Mouse (Mus musculus): ENCODE results near the gene Otud3.
"Not testable (repeated sequence)": the region's sequence is repeated elsewhere in the genome, so short reads cannot be mapped to it uniquely, and the experiment has no call there.

Otud3 gene

GRCm38 (mm10) chr4:138892655-138893054, 21.1 kb downstream of the Otud3 start:
- no peak for DNase-seq (ENCODE audit: low spot score)

- no peak for DNase-seq (ENCODE audit: low spot score)
Observed at GRCm38 (mm10) chr4:138889635-138890034, 24.1 kb downstream of the Otud3 start.

- no peak for DNase-seq (ENCODE audit: low spot score)
Observed at GRCm38 (mm10) chr4:138889165-138889564, 24.6 kb downstream of the Otud3 start.

- DNase-seq (ENCODE audit: low spot score): peak; percentile 64
Observed at GRCm38 (mm10) chr4:138884261-138884660, 29.5 kb downstream of the Otud3 start.

- DNase-seq (ENCODE audit: low spot score): no peak
Observed at GRCm38 (mm10) chr4:138882179-138882578, 31.6 kb downstream of the Otud3 start.

- DNase-seq (ENCODE audit: low spot score): no peak
Observed at GRCm38 (mm10) chr4:138880811-138881584, 32.7 kb downstream of the Otud3 start.

- no peak for DNase-seq (ENCODE audit: low spot score)
Observed at GRCm38 (mm10) chr4:138879808-138880207, 33.9 kb downstream of the Otud3 start.

- DNase-seq (ENCODE audit: low spot score): no peak
Observed at GRCm38 (mm10) chr4:138878783-138879182, 35.0 kb downstream of the Otud3 start.

- DNase-seq (ENCODE audit: low spot score): no peak
Observed at GRCm38 (mm10) chr4:138877731-138878130, 36.0 kb downstream of the Otud3 start, which contains the start of gene Pla2g2e. Pla2g2e (plus strand) TSS chr4:138877942.

GRCm38 (mm10) chr4:138875986-138876385, 37.8 kb downstream of the Otud3 start:
- no peak for DNase-seq (ENCODE audit: low spot score)

- not testable (repeated sequence) for DNase-seq (ENCODE audit: low spot score)
Observed at GRCm38 (mm10) chr4:138875275-138875674, 38.5 kb downstream of the Otud3 start.

GRCm38 (mm10) chr4:138873864-138874263, 39.9 kb downstream of the Otud3 start, which contains the start of gene Gm13030:
Gm13030 (minus strand) TSS chr4:138873964.
- DNase-seq (ENCODE audit: low spot score): no peak

GRCm38 (mm10) chr4:138868666-138869065, 45.1 kb downstream of the Otud3 start:
- no peak for DNase-seq (ENCODE audit: low spot score)

- no peak for DNase-seq (ENCODE audit: low spot score)
Observed at GRCm38 (mm10) chr4:138866413-138866812, 47.3 kb downstream of the Otud3 start.

- DNase-seq (ENCODE audit: low spot score): no peak
Observed at GRCm38 (mm10) chr4:138865991-138866390, 47.8 kb downstream of the Otud3 start.

- DNase-seq (ENCODE audit: low spot score): no peak
Observed at GRCm38 (mm10) chr4:138865092-138865491, 48.7 kb downstream of the Otud3 start.

- no peak for DNase-seq (ENCODE audit: low spot score)
Observed at GRCm38 (mm10) chr4:138863344-138863998, 50.3 kb downstream of the Otud3 start, which contains the start of gene Pla2g5. Pla2g5 (minus strand) TSS chr4:138863482.

- DNase-seq (ENCODE audit: low spot score): no peak
Observed at GRCm38 (mm10) chr4:138859728-138860127, 54.0 kb downstream of the Otud3 start.

- DNase-seq (ENCODE audit: low spot score): no peak
Observed at GRCm38 (mm10) chr4:138859245-138859644, 54.5 kb downstream of the Otud3 start.

GRCm38 (mm10) chr4:138858446-138858845, 55.3 kb downstream of the Otud3 start:
- DNase-seq (ENCODE audit: low spot score): no peak

GRCm38 (mm10) chr4:138857576-138857975, 56.2 kb downstream of the Otud3 start:
- DNase-seq (ENCODE audit: low spot score): no peak

- no peak for DNase-seq (ENCODE audit: low spot score)
Observed at GRCm38 (mm10) chr4:138856491-138856890, 57.3 kb downstream of the Otud3 start.

- no peak for DNase-seq (ENCODE audit: low spot score)
Observed at GRCm38 (mm10) chr4:138855092-138855632, 58.6 kb downstream of the Otud3 start.
